Mouse (Mus musculus) urinary bladder, postnatal 10 days (tissue): ENCODE results near the gene Atp6v1e2.

Experiments
- DNase-seq: peaks from one replicate; pipeline ENCODE4 v3.0.0; 2022; ENCODE audit warnings: low spot score

The Atp6v1e2 gene

GRCm38 (mm10) chr17:86947840-86948796 lies at the start of gene Atp6v1e2:
TSS of gene Atp6v1e2 (minus strand) at chr17:86947897.
- DNase-seq = no peak

GRCm38 (mm10) chr17:86997323-86997722 lies 49.6 kb upstream of the Atp6v1e2 start:
- no peak for DNase-seq

GRCm38 (mm10) chr17:86991306-86991705 lies 43.6 kb upstream of the Atp6v1e2 start:
- no peak for DNase-seq

GRCm38 (mm10) chr17:86988601-86989184 lies 41.0 kb upstream of the Atp6v1e2 start:
- no peak for DNase-seq

- no peak for DNase-seq
Measured at GRCm38 (mm10) chr17:86988161-86988560, 40.5 kb upstream of the Atp6v1e2 start.

- no peak for DNase-seq
Measured at GRCm38 (mm10) chr17:86986449-86987138, 38.9 kb upstream of the Atp6v1e2 start.

- no peak for DNase-seq
Measured at GRCm38 (mm10) chr17:86982497-86982896, 34.8 kb upstream of the Atp6v1e2 start.

GRCm38 (mm10) chr17:86981701-86982100 lies 34.0 kb upstream of the Atp6v1e2 start:
- no peak for DNase-seq

- DNase-seq = no peak
Measured at GRCm38 (mm10) chr17:86981205-86981604, 33.5 kb upstream of the Atp6v1e2 start.

- no peak for DNase-seq
Measured at GRCm38 (mm10) chr17:86978496-86978895, 30.8 kb upstream of the Atp6v1e2 start.

GRCm38 (mm10) chr17:86976387-86976786 lies 28.7 kb upstream of the Atp6v1e2 start:
- no peak for DNase-seq

- no peak for DNase-seq
Measured at GRCm38 (mm10) chr17:86973097-86973496, 25.4 kb upstream of the Atp6v1e2 start.

- DNase-seq = no peak
Measured at GRCm38 (mm10) chr17:86971860-86972259, 24.2 kb upstream of the Atp6v1e2 start.

- no peak for DNase-seq
Measured at GRCm38 (mm10) chr17:86971036-86971435, 23.3 kb upstream of the Atp6v1e2 start.

- no peak for DNase-seq
Measured at GRCm38 (mm10) chr17:86970026-86970750, 22.5 kb upstream of the Atp6v1e2 start.

GRCm38 (mm10) chr17:86969582-86969981 lies 21.9 kb upstream of the Atp6v1e2 start:
- DNase-seq = no peak

GRCm38 (mm10) chr17:86968581-86968980 lies 20.9 kb upstream of the Atp6v1e2 start:
- DNase-seq = no peak

- no peak for DNase-seq
Measured at GRCm38 (mm10) chr17:86967536-86968525, 20.1 kb upstream of the Atp6v1e2 start.

- DNase-seq = no peak
Measured at GRCm38 (mm10) chr17:86967048-86967447, 19.4 kb upstream of the Atp6v1e2 start.

- no peak for DNase-seq
Measured at GRCm38 (mm10) chr17:86966040-86966439, 18.3 kb upstream of the Atp6v1e2 start.

- DNase-seq = no peak
Measured at GRCm38 (mm10) chr17:86965121-86965520, 17.4 kb upstream of the Atp6v1e2 start.
